Mouse (Mus musculus) kidney, adult 8-10 months (tissue): ENCODE data around the gene Trappc2l.
"Not testable (repeated sequence)": the region's sequence is repeated elsewhere in the genome, so short reads cannot be mapped to it uniquely, and the experiment has no call there.

ENCODE experiments used
- DNase-seq, 2 experiments: peaks; one replicate each; pipeline ENCODE4 v3.0.0; 2022

Gene Trappc2l

DNA sequence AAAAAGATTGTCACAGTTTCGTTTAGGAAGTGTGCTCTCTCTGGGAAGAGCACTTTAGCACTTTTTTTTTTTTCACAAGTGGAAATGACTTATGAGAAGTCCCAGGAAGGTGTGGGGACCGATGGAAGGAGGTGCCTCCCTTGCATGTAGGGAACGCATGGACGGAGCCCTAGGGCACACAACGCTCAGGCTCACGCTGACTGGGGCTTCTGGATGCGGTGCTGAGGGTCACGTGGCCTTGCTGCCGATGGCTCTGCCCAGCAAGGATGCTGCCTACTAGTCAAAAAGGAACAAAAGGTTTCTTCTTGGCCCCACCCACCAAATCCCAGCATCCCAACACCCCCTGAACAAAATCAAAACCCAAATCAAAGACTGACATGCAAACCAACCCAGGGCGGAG, 17.9 kb downstream of the Trappc2l start:
- no peak for DNase-seq

DNA sequence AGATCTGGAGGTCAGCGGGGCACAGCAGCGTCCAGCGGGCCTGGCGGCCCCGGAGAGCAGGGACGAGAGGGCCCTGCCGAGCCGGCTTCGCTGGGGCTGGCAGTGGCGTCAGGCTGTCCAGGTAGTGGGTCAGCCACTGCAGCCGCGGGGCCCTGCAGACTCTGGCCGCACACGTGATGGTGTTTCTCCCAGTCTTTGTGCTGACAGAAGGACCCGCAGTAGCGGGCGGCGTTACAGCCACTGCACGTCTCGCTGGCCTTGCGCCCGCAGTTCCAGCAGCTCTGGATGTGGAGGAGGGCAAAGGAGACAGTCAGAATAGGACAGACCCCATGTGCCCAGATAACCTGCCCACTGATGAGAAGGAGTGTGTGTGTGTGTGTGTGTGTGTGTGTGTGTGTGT, 19.3 kb downstream of the Trappc2l start:
- peak; percentile 30 to 33 for DNase-seq

DNA sequence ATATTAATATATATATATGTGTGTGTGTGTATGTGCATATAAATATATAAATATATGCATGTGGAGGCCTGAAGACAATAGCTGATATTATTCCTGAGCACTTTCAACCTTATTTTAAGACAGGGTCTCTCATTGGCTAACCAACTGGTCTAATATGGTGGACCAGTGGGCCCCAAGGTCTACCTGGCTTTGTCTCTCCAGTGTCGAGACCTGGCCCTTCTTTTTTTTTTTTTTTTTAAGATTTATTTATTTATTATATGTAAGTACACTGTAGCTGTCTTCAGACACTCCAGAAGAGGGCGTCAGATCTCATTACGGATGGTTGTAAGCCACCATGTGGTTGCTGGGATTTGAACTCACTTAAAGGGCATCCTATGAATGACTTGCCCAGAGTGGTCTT, 20.7 kb downstream of the Trappc2l start:
- DNase-seq = not testable (repeated sequence)

DNA sequence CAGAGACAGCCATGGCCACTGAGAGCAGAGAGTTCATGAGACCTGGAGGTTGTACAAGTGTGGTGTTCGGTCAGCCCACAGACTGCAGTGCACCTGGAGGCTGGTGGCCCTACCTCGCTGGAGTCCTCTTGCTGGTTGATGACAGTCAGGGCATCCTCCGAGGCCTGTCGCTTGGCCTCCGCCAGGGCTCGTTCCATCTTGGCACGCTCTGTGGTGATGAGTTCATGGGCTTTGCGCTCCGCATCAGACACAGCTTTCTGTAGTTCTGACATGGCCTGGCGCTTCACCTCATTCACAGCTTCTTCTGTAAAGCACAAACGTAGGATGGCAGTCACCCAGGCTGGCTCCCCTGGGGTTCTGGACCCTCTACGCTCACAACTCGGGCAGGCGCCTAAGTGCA, 21.8 kb downstream of the Trappc2l start:
- no peak for DNase-seq

DNA sequence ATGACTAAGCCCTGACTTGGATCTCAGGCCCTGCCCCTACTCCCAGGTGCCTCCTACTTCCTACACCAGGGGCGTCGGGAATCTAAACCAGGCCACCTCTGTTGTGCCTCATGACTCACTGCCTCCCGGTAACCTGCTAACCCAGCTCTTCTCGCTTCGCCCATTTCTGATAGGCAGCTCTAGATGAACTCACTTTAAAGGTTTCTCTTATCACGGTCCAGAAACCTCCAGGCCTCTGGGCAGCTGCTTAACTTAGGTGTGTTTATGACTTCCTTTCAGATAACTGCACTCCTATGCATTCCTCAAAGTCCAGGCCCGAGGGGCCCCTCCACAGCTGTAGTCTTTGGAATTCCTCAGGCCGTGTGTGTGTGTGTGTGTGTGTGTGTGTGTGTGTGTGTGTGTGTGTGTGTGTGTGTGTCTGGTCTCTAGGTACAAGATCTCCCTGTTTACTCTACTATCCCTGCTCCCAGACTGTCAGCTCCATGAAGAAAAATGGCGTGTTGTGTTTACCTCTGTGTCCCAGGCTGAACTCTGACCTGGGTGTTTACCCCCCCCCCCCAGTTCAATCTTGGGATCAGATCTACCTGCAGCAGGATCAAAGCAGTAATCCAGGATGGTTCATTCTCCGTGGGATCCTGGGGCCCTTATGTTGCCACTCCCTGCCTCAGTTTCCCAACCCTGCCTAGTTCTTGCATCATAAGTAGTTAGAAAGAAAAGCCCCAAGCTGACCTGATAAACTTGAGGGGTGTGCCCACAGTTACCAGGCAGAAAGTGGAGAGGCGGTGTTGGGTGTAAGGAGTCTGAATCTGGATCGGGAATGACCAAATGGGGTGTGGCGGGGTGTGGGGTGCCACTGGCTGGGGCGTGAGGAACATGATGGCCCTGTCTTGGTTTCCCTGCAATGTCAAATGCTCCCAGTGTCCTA, 24.7 kb downstream of the Trappc2l start:
- no peak for DNase-seq

DNA sequence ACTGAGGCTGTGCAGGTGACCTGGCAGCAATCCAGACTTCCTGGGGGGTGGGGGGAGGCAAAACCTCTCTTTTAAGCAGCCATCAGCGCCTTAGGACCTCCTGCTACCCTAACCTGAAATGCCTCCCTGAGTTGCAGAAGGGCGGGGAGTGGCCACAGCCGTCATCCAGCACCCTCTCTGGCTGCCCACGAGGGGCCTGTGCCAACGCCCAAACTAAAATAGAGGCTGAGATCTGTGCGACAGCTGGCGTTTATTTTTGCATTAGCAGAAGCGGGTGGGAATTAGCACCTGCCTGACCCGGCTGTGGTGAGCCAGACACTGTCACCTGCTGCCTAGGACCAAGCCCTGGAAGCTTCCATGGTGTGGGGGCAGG, 25.3 kb downstream of the Trappc2l start:
- DNase-seq = no peak

DNA sequence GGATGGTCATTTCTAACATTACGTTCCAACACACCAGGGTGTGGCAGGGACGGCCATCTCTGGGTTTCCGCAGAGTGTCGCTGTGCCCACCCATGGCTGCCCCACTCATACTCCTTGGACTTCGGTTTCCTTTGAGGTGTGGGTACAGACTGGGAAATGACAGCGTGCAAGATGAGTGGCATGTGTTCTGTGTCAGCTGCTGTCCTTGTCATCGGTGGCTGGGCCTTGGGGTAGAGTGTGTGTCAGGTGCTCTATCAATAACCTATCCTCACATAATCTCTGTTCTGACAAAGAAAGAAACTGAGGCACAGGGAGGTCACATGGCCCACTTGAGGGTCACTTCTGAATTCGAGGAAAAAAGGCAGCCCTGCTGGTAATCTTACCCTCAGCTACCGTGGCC, 25.8 kb downstream of the Trappc2l start:
- DNase-seq = no peak

DNA sequence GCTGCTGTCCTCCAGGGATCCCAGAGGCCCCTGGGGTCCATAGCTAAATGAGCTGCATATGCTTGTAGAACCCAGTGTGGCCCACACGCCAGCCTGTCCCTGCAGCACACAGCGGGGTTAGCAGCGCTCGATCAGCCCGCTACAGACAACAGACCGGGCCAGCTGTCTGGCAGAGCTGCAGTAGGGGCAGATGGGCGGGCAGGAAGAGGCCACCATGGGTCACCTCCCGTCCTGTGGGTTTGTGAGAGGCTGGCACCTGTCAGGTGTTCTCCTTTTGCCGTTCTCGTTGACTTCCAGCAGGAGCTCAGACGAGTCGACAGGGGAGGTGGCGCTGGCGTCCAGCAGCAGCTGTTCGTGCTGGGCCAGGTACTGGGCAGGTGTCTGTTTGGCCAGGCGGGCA, 27.2 kb downstream of the Trappc2l start:
- no peak for DNase-seq

DNA sequence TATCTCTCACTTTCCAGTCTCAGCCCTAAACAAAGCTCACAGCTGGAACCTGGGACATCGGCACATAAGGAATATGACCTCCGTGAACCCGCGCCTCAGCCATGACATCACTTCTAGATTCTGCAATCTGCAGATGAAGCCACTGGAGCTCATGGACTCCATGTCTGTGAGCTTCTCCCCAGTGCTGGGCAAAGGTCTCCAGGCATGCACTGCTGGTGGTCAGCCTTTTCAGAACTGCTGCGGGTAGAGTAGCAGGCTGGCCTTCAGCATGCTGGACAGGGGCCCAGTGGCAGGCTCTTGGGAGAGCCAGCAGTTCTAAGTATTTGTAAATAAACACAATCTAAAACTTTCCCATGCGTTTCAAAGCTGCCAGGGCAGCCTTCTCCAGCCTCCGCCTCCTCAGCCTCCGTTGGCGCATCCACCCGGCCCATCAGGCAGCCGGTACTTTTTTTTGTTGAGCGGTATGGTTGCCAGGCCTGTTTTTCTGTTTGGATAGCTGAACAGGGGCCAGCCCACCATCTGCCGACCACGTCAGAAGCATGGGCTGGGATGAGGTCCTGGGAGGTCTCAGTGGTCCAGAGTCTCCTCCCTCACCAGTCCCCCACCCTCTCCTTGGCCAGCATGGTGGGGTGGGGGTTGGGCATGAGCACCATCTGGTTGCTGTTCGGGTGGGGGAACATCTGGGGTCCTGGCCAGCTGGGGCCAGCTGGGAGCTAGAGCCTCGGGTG, 28.2 kb downstream of the Trappc2l start:
- peak; percentile 56 to 59 for DNase-seq

DNA sequence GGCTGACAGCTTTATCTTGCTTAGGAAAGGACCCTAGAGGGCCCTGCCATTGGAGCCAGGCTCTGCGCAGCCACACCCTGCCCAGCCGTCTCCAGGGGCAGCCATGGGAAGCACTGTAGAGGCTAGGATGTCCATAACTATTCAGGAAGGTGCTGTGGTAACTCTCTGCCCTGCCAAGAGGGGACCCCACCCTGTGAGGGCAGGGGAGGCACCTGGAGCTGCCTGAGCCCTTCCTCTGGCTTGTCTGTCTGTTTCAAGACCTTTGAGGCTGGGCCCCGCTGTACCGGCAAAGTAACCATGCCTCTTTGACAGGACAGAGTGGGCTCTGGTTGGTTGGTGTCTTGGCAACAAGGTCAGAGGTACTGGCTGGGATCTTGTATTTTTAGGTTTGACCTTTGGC, 29.4 kb downstream of the Trappc2l start:
- no peak for DNase-seq

DNA sequence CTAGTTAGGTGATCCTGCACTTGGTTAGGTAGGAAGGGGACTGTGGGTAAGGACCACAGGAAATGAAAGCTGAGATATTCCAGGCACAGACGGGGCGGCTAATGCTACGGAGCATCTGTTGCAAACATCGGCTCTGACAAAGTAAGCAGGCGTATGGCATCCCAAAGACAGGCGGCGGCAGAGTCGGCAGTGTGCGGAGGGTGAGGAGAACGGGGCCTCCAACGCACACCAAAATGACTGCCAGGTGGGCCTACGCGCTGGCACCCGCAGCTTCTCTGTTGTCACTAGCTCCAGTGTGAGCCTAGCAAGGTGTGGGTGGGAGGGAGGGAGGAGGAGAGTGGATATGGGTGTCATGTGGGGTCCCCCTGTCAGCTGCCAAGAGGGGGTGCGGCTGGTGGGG, 30.0 kb downstream of the Trappc2l start:
- no peak for DNase-seq

DNA sequence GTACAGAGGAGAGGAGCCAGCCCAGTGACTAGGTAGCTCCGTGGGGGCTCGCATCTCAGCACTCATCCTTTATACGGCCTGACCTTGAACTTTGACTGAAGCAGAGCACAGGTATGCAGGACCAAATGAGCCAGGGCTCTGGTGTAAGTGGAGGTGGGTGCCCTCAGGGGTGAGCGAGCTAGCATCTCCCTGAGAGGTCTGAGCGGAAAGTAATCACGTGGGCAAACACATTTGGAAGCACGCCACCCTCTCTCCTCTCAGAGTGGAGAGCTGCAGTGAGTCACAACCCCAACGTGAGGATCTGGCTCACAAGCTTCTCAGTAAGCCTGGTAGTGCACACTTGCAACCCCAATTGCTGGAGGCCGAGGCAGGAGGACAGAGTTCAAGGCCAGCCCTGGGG, 30.6 kb downstream of the Trappc2l start:
- no peak for DNase-seq

DNA sequence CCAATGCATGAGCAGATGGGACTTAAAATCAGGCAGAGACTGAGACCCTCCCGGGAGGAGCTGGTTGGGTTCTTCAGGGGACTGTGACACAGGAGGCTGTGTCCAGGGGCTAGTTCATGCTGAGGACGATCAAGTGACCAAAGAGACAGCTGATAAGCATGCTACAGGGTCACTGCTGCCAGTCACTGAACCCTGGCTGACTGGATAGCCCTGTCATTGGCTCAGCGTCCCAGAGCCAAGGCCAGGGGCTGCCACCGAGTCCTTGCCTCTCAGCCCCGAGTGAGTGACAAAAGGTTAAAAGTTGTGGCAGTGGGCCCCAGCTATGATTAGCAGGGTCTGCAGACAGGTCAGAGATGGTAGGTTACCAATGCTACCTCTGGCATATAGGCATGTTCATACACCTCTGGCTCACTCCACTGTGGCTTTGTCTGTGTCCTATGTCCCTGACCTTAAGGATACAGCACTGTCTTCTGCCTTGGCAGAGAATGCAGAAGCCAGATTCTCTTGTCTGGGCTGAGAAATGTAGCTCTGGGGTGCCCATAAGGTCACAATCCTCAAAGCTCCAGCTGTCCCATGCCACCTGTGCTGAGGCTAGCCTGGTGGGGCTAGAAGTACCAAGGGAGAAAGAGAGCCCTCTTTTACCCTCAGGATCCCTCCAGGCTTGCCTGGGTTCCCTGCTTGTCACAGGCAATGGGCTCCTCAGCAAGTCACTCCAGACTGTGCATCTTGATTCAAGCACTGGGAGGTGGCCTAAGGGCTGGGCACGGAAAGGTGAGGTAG, 32.9 kb downstream of the Trappc2l start:
- DNase-seq = no peak

DNA sequence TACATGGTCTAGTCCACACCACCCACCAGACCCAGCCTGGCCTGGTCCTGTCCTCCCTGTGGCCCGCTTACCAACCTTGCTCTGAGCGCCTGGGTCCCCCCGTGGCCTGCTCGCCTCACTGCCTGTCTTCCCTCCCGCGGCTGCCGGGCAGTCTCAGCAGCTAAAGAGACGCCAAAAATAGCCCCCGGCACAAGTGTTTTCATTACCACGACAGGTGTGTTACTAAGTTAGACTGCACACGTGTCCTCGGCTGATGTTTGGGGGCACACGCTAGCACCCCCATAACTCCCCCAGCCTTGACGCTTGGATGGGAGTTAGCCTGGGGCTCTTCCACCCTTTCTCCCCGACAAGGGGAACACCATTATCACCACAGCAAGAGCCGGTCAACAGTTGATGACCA, 34.9 kb downstream of the Trappc2l start:
- DNase-seq = no peak

DNA sequence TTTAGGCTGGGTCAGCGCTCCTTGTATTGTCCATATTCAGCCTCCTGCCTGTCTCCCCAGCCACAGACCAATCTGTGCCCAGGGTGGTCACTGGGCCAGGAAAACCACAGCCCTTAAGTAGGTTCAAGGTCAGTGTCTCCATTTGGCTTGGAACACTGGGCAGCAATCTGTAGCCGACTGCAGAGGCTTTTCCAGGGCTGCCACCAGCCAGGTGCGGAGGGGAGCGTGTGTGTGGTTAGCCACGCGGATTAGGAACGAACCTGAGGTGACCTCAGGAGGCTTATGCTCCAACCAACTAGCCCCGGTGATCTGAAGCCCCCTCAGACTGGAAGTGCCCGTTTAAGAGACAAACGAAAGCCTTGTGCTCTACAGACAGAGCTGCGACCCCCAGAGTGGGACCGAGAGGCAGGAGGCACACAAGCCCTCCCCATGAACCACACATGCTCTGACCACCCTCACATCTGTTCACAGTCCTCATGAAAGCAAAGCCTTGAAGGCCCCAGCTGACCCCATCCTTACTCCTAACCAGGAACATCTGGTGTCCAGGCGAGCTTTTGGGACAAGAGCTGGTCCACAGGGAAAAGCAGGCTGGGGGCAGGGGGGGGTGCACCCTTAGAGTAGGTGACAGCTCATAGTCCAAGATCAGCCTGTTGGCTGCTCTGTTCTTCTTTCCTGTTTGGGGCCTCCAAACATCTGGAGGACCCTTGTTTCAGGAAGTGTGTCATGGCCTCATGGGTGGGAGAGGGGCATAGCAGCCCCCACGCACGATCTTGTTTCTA, 36.9 kb downstream of the Trappc2l start:
- no peak for DNase-seq

DNA sequence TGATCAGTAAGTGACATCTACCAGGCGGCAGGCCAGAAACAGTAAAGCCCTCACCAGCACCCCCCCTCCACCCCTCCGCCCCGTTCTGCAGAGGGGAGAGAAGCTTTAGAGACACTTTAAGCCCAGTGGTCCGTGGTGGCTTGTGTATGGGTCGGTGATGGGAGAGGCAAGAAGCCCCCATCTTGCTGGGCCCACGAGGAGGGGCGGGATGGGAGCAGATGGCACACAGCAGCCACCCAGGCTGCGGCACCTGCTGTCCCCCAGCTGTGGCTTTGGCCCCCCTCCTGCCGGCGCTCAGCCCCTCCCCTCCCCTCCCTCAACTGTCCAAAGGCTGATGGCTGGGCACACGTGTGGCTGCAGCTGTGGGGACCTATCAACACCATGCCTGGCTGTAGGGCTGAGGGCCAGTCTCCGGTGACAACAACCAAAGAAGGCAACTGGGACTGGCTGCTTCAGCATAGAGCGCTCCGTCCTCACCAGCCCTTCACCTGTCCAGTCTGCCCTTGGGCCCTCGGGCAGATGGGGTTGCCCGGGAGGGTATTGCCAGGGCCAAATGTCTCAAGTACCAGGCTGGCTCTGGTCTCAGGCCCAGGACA, 40.0 kb downstream of the Trappc2l start:
- no peak for DNase-seq

DNA sequence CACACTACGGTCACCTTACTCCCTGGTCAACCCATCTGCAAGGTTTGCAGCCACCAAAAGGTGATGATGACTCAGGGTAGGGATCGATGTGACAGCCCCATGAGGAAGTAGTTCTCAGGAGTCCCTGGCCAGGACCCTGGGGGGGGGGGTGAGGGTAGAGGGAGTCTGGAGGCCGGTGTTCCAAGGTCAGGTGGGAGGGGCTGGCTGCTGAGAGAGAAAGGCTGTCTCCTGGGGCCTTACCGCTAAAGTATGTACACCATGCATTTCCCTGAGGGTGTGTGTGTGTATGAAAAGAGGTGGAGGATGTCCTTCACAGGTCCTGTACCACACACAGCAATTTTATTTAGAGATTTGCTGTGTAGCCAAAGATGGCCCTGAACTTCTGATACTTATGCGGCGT, 41.2 kb downstream of the Trappc2l start:
- DNase-seq = no peak

DNA sequence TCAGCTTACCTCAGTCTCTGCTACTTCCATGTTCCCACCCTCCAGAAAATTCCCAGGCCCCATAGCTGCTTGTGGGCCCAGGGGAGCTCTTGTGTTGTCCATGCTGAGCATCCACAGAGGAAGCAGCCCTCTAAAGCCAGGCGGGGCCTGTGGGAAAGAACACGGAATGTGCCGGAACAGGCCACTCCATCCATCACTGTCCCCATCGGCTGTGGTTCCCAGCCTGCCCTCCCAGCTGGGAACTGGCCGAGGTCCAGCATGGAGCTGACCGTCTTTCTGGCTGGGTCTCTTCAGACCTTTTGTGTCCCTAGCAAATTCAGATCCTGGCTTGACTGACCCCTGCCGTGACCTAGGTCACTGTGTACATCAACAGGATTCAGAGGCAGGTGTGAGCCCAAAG, 43.3 kb downstream of the Trappc2l start:
- peak; percentile 72 to 80 for DNase-seq

DNA sequence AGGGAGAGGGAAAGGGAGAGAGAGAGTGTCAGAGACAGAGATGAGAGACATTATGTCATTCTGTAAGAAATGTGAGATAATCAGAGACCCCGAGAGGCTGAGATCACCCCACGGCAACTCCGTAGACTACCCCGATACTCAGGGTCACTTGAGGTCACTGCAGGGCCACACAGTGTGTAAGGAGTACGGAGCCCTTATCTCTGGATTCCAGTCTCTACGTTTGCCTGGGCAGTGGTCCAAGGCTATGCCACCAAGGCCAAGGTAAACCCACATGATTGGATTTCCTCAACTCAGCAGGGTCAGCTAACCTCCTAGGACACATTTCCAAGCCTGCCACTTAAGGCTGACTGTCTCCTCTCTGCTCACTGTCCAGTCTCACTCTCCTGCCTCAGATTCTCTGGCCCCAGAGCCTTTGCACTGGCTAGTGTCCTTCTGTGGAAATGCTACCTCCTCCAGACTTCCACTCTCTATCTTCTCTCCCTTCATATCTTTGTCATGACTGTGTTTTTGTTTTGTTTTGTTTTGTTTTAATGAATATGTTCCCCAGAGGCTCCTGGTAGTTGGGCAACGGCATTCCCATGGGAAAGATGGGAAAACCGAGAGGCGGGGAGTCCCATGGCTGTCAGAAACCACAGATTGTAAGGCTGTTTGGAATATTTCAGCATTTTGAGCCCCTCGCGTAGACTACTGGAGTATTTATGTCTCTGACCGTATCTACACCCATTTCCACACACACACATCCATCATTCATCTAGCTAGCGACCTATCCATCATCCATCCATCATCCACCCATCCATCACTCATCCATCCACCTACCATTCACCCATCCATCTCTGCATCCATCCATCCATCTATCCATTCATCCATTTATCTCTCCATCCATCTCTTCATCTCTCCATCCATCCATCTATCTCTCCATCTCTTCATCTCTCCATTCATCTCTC, 44.9 kb downstream of the Trappc2l start:
- DNase-seq = peak in 1 of 2 experiments; percentile 29

DNA sequence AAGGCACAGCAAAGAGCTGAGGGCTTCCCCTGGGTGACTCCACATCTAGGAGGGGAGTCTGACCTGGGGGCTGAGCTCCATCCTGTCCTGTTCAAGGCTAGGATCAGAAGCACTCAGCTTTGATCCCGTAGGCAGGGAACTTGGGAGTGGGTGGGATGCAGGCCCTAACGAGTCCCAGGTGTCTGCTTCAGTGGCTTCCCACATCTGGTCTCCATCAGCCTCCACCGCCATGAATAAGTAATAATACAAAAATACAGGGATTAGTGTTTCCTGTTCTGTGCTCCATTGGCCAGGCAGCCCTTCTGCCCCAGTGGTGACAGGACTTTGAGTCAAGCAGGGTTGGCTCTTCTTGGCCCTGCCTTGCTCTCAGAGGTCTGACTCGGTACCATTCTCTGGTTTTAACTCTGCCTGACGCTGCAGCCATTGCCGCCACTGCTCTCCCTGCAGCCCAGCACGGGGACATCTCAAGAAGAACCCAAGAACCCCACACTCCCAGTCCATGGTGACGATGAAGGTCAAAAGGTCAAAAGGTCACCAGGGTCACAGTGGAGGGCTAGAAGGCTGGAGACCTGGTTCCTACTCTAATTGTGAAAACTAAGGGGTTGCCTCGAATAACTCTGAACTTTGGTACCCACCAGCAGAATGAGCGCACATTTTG, 46.8 kb downstream of the Trappc2l start:
- DNase-seq = no peak

DNA sequence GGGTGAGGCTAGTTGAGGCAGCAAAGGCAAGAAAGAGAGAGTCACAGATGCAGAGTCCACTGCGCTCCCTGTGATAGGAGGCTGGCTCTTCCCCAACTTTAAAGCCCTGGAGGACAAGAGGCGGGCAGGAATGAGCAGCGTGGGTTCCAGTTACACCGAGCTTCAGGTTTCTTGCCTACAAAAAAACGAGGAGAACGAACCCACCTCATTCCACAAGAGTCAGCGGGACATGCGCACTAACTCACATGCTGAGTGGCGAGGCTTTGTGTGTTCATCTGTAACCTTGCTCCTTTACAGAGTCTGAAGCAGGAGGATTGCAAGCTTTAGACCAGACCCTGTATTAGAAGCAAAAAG, 47.3 kb downstream of the Trappc2l start:
- no peak for DNase-seq
